Mouse (Mus musculus) kidney, embryonic 16.5 days (tissue): ENCODE results near the gene P2ry10. TPM values are rescaled to one million over a fixed set of nuclear protein-coding genes. Genes with fewer than 3 reads are reported as not detected.
"Not testable (repeated sequence)": the region's sequence is repeated elsewhere in the genome, so short reads cannot be mapped to it uniquely, and the experiment has no call there.

Source experiments
- ATAC-seq: fragments of 200-750 bp; cut with Nextera tagmentation; 2 replicates; pipeline ENCODE4 v1.8.0; 2017; ENCODE audit warnings: moderate TSS enrichment; ENCODE audit not compliant: low FRiP score, low TSS enrichment
- H3K27ac ChIP-seq: fragments of 300-500 bp; sonication (generic); 2 replicates; pipeline ENCODE4 v1.5.1; 2014; ENCODE audit warnings: low read length
- H3K27me3 ChIP-seq: fragments of 300-500 bp; sonication (generic); 2 replicates; pipeline ENCODE4 v1.6.1; 2014; ENCODE audit warnings: low read length, control low read depth, mixed read lengths; ENCODE audit not compliant: insufficient read depth
- H3K36me3 ChIP-seq: fragments of 300-500 bp; sonication (generic); 2 replicates; pipeline ENCODE4 v1.6.1; 2014; ENCODE audit warnings: low read length, control low read depth, mixed read lengths; ENCODE audit not compliant: insufficient read depth
- H3K4me1 ChIP-seq: fragments of 300-500 bp; sonication (generic); 2 replicates; pipeline ENCODE4 v1.6.1; 2014; ENCODE audit warnings: low read length, control low read depth, mixed read lengths; ENCODE audit not compliant: insufficient read depth
- H3K4me2 ChIP-seq: fragments of 300-500 bp; sonication (generic); replicated peaks from 2 replicates; pipeline ENCODE4 v1.6.1; 2014; ENCODE audit warnings: low read depth, low read length
- H3K4me3 ChIP-seq: fragments of 300-500 bp; sonication (generic); 2 replicates; pipeline ENCODE4 v1.5.1; 2014; ENCODE audit warnings: mild to moderate bottlenecking, low read length
- H3K9ac ChIP-seq: fragments of 300-500 bp; sonication (generic); replicated peaks from 2 replicates; pipeline ENCODE4 v1.6.1; 2014; ENCODE audit warnings: low read length
- H3K9me3 ChIP-seq: fragments of 300-500 bp; sonication (generic); 2 replicates; pipeline ENCODE4 v1.6.1; 2016; ENCODE audit warnings: low read length, control low read depth
- WGBS: fragments of 180-500 bp; shearing (Covaris S2); extraction: QIAGEN DNeasy Blood & Tissue Kit; methylation state at CpG from one replicate; pipeline ENCODE4 v1.1.7; 2014; 5-methylcytosine and 5-hydroxymethylcytosine counted together
- polyA plus RNA-seq: library from polyadenylated mRNA; unstranded; fragments of >200 nt; fragmentation: Nextera tagmentation; extraction: Ambion mirVana; gene quantifications from 2 replicates; pipeline ENCODE4 v1.2.1, GENCODE M21; 2015

The P2ry10 gene
- polyA plus RNA-seq: 0.05 TPM in 1 of 2 replicates, not detected in the other

GRCm38 (mm10) chrX:107088177-107088576 is at the start of gene P2ry10:
TSS of gene P2ry10 (plus strand) at chrX:107088492.
- no peak within 1 kb of the TSS for H3K4me2 ChIP-seq
- no peak for ATAC-seq

DNA sequence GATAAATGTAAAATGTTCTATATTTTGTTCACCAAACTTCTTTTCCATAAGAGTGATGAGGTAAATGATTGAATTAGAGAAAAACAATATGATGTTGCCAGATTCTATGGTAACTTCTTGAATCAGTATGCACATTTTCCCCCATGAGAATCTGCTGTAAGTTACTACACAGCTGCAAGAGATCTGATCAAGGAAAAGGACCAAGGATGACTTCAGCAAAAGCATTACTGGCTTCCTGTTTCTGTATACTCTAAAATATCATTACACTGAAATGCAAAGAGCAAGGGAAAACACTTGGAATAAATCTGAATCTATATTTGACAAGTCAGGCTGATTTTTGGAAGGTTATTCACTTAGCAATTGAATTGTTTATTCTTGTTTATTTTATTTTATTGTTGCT is 49.1 kb upstream of the P2ry10 start:
- no peaks in the 10 kb centered on the region for H3K4me1 ChIP-seq
- H3K36me3 ChIP-seq: no peaks in the 10 kb centered on the region
- H3K4me3 ChIP-seq: no peak overlapping the region
- H3K27me3 ChIP-seq: no peaks in the 10 kb centered on the region
- no peaks in the 10 kb centered on the region for H3K9me3 ChIP-seq
- no peak overlapping the region for H3K9ac ChIP-seq
- H3K4me2 ChIP-seq: no peak overlapping the region
- ATAC-seq: no peak
- no peak overlapping the region for H3K27ac ChIP-seq

More at GRCm38 (mm10) chrX:107088177-107088576, at the start of gene P2ry10:
- Histone ChIP-seq H3K36me3 (no peaks in the 10 kb centered on the region), H3K9ac (no peak within 1 kb of the TSS), H3K4me3 (no peak within 1 kb of the TSS), H3K4me1 (no peaks in the 10 kb centered on the region), H3K27ac (no peak within 1 kb of the TSS), H3K27me3 (no peaks in the 10 kb centered on the region), H3K9me3 (no peaks in the 10 kb centered on the region)
- 57% methylated on average over 4 of the region's 4 CpGs for WGBS

DNA sequence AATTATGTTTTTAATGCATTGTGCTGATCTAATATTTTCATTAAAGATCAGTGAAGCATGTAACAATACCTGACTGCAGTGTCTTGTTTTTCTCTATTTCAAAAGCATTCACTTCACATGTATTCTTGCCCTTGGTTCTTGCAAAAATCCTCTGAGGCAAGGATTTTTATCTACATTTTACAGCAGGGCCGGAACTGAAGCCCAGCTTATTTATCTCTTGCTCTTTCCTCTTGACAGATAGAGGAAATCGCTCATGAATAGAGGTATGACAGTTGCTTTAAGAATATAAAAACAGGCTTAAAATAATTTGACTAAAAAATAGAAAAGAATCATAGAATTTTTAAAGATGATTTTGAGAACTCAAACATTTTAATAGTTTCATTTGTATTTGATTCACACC is 48.7 kb upstream of the P2ry10 start:
- 58% methylated on average over 2 of the region's 2 CpGs for WGBS
- H3K27ac ChIP-seq: no peak overlapping the region
- H3K4me2 ChIP-seq: no peak overlapping the region
- no peak overlapping the region for H3K4me3 ChIP-seq
- H3K27me3 ChIP-seq: no peaks in the 10 kb centered on the region
- H3K4me1 ChIP-seq: no peaks in the 10 kb centered on the region
- H3K36me3 ChIP-seq: no peaks in the 10 kb centered on the region
- no peak overlapping the region for H3K9ac ChIP-seq
- no peak for ATAC-seq
- no peaks in the 10 kb centered on the region for H3K9me3 ChIP-seq

- H3K4me2 ChIP-seq: no peak overlapping the region
- no peaks in the 10 kb centered on the region for H3K9me3 ChIP-seq
- H3K36me3 ChIP-seq: no peaks in the 10 kb centered on the region
- H3K9ac ChIP-seq: no peak overlapping the region
- ATAC-seq: no peak
- no peak overlapping the region for H3K27ac ChIP-seq
- H3K27me3 ChIP-seq: no peaks in the 10 kb centered on the region
- no peaks in the 10 kb centered on the region for H3K4me1 ChIP-seq
- 82% methylated on average over 2 of the region's 2 CpGs for WGBS
- H3K4me3 ChIP-seq: no peak overlapping the region
These were observed 45.9 kb upstream of the P2ry10 start for GRCm38 (mm10) chrX:107042367-107042766.

- ATAC-seq, H3K36me3 ChIP-seq, H3K4me2 ChIP-seq, H3K27ac ChIP-seq, H3K9me3 ChIP-seq, H3K27me3 ChIP-seq, H3K9ac ChIP-seq, H3K4me1 ChIP-seq, H3K4me3 ChIP-seq: not testable (repeated sequence)
- 93% methylated on average over 2 of the region's 2 CpGs for WGBS
These were observed 4.9 kb upstream of the P2ry10 start for GRCm38 (mm10) chrX:107083407-107083806.

DNA sequence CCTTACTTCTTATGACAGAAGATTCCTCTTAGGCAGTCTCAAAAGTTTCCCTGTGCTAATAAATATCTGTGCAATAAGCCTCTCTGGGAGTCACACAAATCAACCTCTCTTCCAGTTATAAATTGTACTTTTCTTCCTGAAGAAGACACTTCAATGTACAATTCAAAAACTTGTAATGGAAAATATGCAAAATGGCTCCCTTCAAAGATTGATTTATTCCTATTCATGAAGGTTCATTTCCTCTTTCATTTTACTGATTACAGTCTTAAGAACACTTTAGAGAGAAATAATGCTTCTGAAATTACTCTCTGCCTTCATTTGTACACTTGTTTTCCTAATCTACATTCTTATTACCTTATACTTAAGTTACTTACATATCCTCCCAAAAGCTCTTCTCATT is 4.0 kb upstream of the P2ry10 start:
- no peak overlapping the region for H3K4me2 ChIP-seq
- H3K9ac ChIP-seq: no peak overlapping the region
- no peaks in the 10 kb centered on the region for H3K36me3 ChIP-seq
- H3K4me1 ChIP-seq: no peaks in the 10 kb centered on the region
- no peaks in the 10 kb centered on the region for H3K9me3 ChIP-seq
- H3K27me3 ChIP-seq: no peaks in the 10 kb centered on the region
- no peak overlapping the region for H3K4me3 ChIP-seq
- no peak overlapping the region for H3K27ac ChIP-seq
- ATAC-seq: no peak

- Histone ChIP-seq H3K36me3 (no peaks in the 10 kb centered on the region), H3K9ac (no peak overlapping the region), H3K4me1 (no peaks in the 10 kb centered on the region), H3K27ac (no peak overlapping the region), H3K9me3 (no peaks in the 10 kb centered on the region), H3K4me2 (no peak overlapping the region), H3K27me3 (no peaks in the 10 kb centered on the region), H3K4me3 (no peak overlapping the region)
- WGBS: 71% methylated on average over 5 of the region's 5 CpGs
- ATAC-seq: no peak
These were observed 839 bp downstream of the P2ry10 start for GRCm38 (mm10) chrX:107089131-107089530.

- 62% methylated on average over 1 of the region's 1 CpGs for WGBS
- no peak for ATAC-seq
- H3K9me3 ChIP-seq: no peaks in the 10 kb centered on the region
- H3K4me1 ChIP-seq: no peaks in the 10 kb centered on the region
- H3K4me2 ChIP-seq: no peak overlapping the region
- H3K36me3 ChIP-seq: no peaks in the 10 kb centered on the region
- H3K9ac ChIP-seq: no peak overlapping the region
- H3K4me3 ChIP-seq: no peak overlapping the region
- no peak overlapping the region for H3K27ac ChIP-seq
- H3K27me3 ChIP-seq: no peaks in the 10 kb centered on the region
These were observed 1.6 kb downstream of the P2ry10 start for GRCm38 (mm10) chrX:107089930-107090329.

GRCm38 (mm10) chrX:107095633-107096032 is 7.3 kb downstream of the P2ry10 start:
- no peak overlapping the region for H3K4me3 ChIP-seq
- no peak overlapping the region for H3K9ac ChIP-seq
- WGBS: 76% methylated on average over 3 of the region's 3 CpGs
- no peaks in the 10 kb centered on the region for H3K36me3 ChIP-seq
- no peaks in the 10 kb centered on the region for H3K27me3 ChIP-seq
- H3K4me2 ChIP-seq: no peak overlapping the region
- no peak overlapping the region for H3K27ac ChIP-seq
- no peak for ATAC-seq
- no peaks in the 10 kb centered on the region for H3K4me1 ChIP-seq
- H3K9me3 ChIP-seq: no peaks in the 10 kb centered on the region

- no peak overlapping the region for H3K9ac ChIP-seq
- no peak for ATAC-seq
- H3K4me3 ChIP-seq: no peak overlapping the region
- no peak overlapping the region for H3K27ac ChIP-seq
- H3K27me3 ChIP-seq: no peaks in the 10 kb centered on the region
- 93% methylated on average over 1 of the region's 1 CpGs for WGBS
- no peaks in the 10 kb centered on the region for H3K9me3 ChIP-seq
- H3K36me3 ChIP-seq: no peaks in the 10 kb centered on the region
- no peaks in the 10 kb centered on the region for H3K4me1 ChIP-seq
- no peak overlapping the region for H3K4me2 ChIP-seq
These were observed 28.0 kb downstream of the P2ry10 start for GRCm38 (mm10) chrX:107116333-107116732.

GRCm38 (mm10) chrX:107116987-107117386 is 28.7 kb downstream of the P2ry10 start:
- Histone ChIP-seq H3K27ac (no peak overlapping the region), H3K4me2 (no peak overlapping the region), H3K9ac (no peak overlapping the region), H3K4me3 (no peak overlapping the region), H3K27me3 (no peaks in the 10 kb centered on the region), H3K36me3 (no peaks in the 10 kb centered on the region), H3K4me1 (no peaks in the 10 kb centered on the region), H3K9me3 (no peaks in the 10 kb centered on the region)
- 82% methylated on average over 1 of the region's 1 CpGs for WGBS
- no peak for ATAC-seq
